Mouse (Mus musculus): ENCODE measurements at regions not wholly inside any gene's neighbourhood (a gene's known extent, or its start where the extent isn't known, plus 50 kb on each side); places are given as distances from the start of the nearest gene placed in this dataset.

GRCm38 (mm10) chr8:78000303-78000702 is 212.8 kb upstream of the Ttc29 start:
- Histone ChIP-seq H3K9me3 (no peaks in the 10 kb centered on the region), H3K36me3 (no peaks in the 10 kb centered on the region), H3K4me3 (no peak overlapping the region), H3K4me1 (replicated peaks) (peaks cover 12% of the 10 kb centered on the region), H3K27me3 (ENCODE audit: insufficient read depth, poor library complexity, severe bottlenecking) (no peaks in the 10 kb centered on the region), H3K27ac (no peak overlapping the region)
- DNase-seq (ENCODE audit: low spot score) = no peak
- 71% methylated on average over 3 of the region's 3 CpGs for WGBS

DNA sequence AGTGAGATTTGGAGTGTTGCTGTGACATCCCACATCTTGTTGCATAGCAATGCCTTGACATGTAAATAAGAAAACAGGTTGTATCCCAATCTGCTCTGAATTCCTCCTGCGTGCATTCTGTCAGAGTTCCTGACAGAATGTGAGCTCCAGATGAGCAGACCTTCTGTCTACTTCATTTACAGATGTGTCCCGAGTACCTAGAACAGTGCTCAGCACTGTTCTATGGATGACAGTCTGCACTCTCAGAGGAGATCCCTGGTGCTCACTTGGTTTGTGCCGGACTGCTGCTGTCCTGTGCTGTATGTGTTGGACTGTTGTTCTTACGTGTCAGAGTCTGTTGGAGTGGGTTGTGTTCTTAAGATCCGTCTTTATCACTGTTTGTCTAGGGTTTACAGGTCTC is 211.4 kb upstream of the Ttc29 start:
- no peaks in the 10 kb centered on the region for H3K27me3 ChIP-seq (ENCODE audit: insufficient read depth, poor library complexity, severe bottlenecking)
- H3K9me3 ChIP-seq = no peaks in the 10 kb centered on the region
- 50% methylated on average over 5 of the region's 5 CpGs for WGBS
- H3K4me1 ChIP-seq (replicated peaks) = peaks cover 12% of the 10 kb centered on the region
- no peak overlapping the region for H3K4me3 ChIP-seq
- no peak overlapping the region; the same call in 1 of the 2 replicates for H3K27ac ChIP-seq
- no peak for DNase-seq (ENCODE audit: low spot score)
- H3K36me3 ChIP-seq = no peaks in the 10 kb centered on the region

GRCm38 (mm10) chr8:78002071-78002470 is 211.0 kb upstream of the Ttc29 start:
- H3K27ac ChIP-seq = no peak overlapping the region
- H3K27me3 ChIP-seq (ENCODE audit: insufficient read depth, poor library complexity, severe bottlenecking) = no peaks in the 10 kb centered on the region
- DNase-seq (ENCODE audit: low spot score) = no peak
- no peak overlapping the region for H3K4me3 ChIP-seq
- peaks cover 12% of the 10 kb centered on the region for H3K4me1 ChIP-seq (replicated peaks)
- no peaks in the 10 kb centered on the region for H3K36me3 ChIP-seq
- 28% methylated on average over 3 of the region's 3 CpGs for WGBS
- no peaks in the 10 kb centered on the region for H3K9me3 ChIP-seq

GRCm38 (mm10) chr8:78003888-78004543 is 209.1 kb upstream of the Ttc29 start:
- DNase-seq (ENCODE audit: low spot score) = peak; percentile 60
- no peak overlapping the region for H3K27ac ChIP-seq
- 18% methylated on average over 10 of the region's 10 CpGs for WGBS

GRCm38 (mm10) chr8:78004891-78005290 is 208.2 kb upstream of the Ttc29 start:
- no peaks in the 10 kb centered on the region for H3K9me3 ChIP-seq
- H3K4me1 ChIP-seq (replicated peaks) = peaks cover 12% of the 10 kb centered on the region
- H3K4me3 ChIP-seq = no peak overlapping the region
- no peak overlapping the region for H3K27ac ChIP-seq
- no peaks in the 10 kb centered on the region for H3K36me3 ChIP-seq
- H3K27me3 ChIP-seq (ENCODE audit: insufficient read depth, poor library complexity, severe bottlenecking) = no peaks in the 10 kb centered on the region
- WGBS = 86% methylated on average over 12 of the region's 12 CpGs
- DNase-seq (ENCODE audit: low spot score) = no peak

More at GRCm38 (mm10) chr8:78003888-78004543, 209.1 kb upstream of the Ttc29 start:
- H3K27me3 ChIP-seq (ENCODE audit: insufficient read depth, poor library complexity, severe bottlenecking) = no peaks in the 10 kb centered on the region
- peaks cover 12% of the 10 kb centered on the region for H3K4me1 ChIP-seq (replicated peaks)
- H3K9me3 ChIP-seq = no peaks in the 10 kb centered on the region
- H3K36me3 ChIP-seq = no peaks in the 10 kb centered on the region
- H3K4me3 ChIP-seq = no peak overlapping the region

GRCm38 (mm10) chr8:78013101-78013500 is 200.0 kb upstream of the Ttc29 start:
- no peaks in the 10 kb centered on the region for H3K36me3 ChIP-seq
- H3K27me3 ChIP-seq (ENCODE audit: insufficient read depth, poor library complexity, severe bottlenecking) = no peaks in the 10 kb centered on the region
- H3K27ac ChIP-seq = no peak overlapping the region
- no peaks in the 10 kb centered on the region for H3K4me1 ChIP-seq (replicated peaks)
- DNase-seq (ENCODE audit: low spot score) = no peak
- peaks cover 5% of the 10 kb centered on the region; the same call in 1 of the 2 replicates for H3K9me3 ChIP-seq
- no peak overlapping the region for H3K4me3 ChIP-seq

- peaks cover 6% of the 10 kb centered on the region; the same call in 1 of the 2 replicates for H3K4me1 ChIP-seq (replicated peaks)
- no peaks in the 10 kb centered on the region for H3K27me3 ChIP-seq (ENCODE audit: insufficient read depth, poor library complexity, severe bottlenecking)
- no peak overlapping the region for H3K4me3 ChIP-seq
- H3K9me3 ChIP-seq = peaks cover 4% of the 10 kb centered on the region; the same call in 1 of the 2 replicates
- H3K36me3 ChIP-seq = no peaks in the 10 kb centered on the region
- no peak overlapping the region for H3K27ac ChIP-seq
- WGBS = 83% methylated on average over 4 of the region's 4 CpGs
- no peak for DNase-seq (ENCODE audit: low spot score)
Measured at GRCm38 (mm10) chr8:78018430-78019180, 194.5 kb upstream of the Ttc29 start.

GRCm38 (mm10) chr8:78021473-78021872 is 191.6 kb upstream of the Ttc29 start:
- H3K27ac ChIP-seq = no peak overlapping the region
- H3K4me1 ChIP-seq (replicated peaks) = peaks cover 6% of the 10 kb centered on the region; the same call in 1 of the 2 replicates
- no peak overlapping the region for H3K4me3 ChIP-seq
- no peaks in the 10 kb centered on the region for H3K9me3 ChIP-seq
- WGBS = 74% methylated on average over 2 of the region's 2 CpGs
- H3K36me3 ChIP-seq = no peaks in the 10 kb centered on the region
- no peak for DNase-seq (ENCODE audit: low spot score)
- H3K27me3 ChIP-seq (ENCODE audit: insufficient read depth, poor library complexity, severe bottlenecking) = no peaks in the 10 kb centered on the region

- Histone ChIP-seq H3K4me3 (no peak overlapping the region), H3K27ac (no peak overlapping the region), H3K36me3 (no peaks in the 10 kb centered on the region), H3K4me1 (replicated peaks) (peaks cover 6% of the 10 kb centered on the region; the same call in 1 of the 2 replicates), H3K27me3 (ENCODE audit: insufficient read depth, poor library complexity, severe bottlenecking) (no peaks in the 10 kb centered on the region), H3K9me3 (no peaks in the 10 kb centered on the region)
- DNase-seq (ENCODE audit: low spot score) = no peak
- 64% methylated on average over 5 of the region's 5 CpGs for WGBS
Measured at GRCm38 (mm10) chr8:78022986-78023385, 190.1 kb upstream of the Ttc29 start.

DNA sequence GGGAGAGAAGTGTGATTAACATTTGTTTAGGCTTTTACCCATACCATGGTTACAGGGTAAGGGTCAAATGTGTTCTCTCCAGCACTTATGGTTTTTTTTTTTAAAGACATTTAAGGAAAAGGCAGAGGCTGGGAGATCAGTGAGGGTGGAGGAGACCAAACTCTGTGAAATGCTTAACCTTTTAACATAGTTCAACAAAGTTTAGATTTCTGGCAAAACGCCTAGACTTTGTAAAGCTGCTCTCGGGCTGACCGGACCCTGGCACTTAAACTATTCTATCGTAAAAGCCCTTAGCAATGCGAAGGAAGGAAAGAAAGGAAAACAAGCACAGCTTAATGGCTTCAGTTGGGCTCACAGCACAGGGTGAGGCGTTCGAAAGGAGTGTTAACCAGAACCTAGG is 189.6 kb upstream of the Ttc29 start:
- no peak overlapping the region for H3K27ac ChIP-seq

DNA sequence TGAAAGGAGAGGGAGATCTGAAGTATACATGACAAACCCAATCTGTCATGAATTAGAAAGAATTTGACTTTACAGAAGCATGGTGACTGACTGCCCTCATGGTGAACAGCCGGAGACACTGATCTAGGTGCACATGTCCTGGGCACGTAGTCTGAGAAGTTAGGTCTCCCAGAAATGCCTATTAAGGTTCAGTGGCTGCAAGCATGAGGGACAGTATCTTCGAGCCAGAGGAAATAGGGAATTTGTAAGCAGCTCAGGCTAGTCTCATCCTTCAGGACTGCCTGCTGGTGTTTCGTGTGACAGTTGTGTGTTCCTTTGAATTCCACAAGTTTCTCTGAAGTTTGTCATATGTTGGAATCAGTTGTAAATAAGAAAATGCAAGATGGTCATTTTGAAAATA is 189.2 kb upstream of the Ttc29 start:
- 90% methylated on average over 4 of the region's 4 CpGs for WGBS
- H3K4me3 ChIP-seq = no peak overlapping the region
- H3K36me3 ChIP-seq = no peaks in the 10 kb centered on the region
- peaks cover 6% of the 10 kb centered on the region; the same call in 1 of the 2 replicates for H3K4me1 ChIP-seq (replicated peaks)
- H3K27me3 ChIP-seq (ENCODE audit: insufficient read depth, poor library complexity, severe bottlenecking) = no peaks in the 10 kb centered on the region
- H3K27ac ChIP-seq = no peak overlapping the region
- DNase-seq (ENCODE audit: low spot score) = no peak
- no peaks in the 10 kb centered on the region for H3K9me3 ChIP-seq

More for the DNA sequence above, 189.6 kb upstream of the Ttc29 start:
- H3K4me3 ChIP-seq = no peak overlapping the region
- WGBS = 63% methylated on average over 7 of the region's 7 CpGs
- H3K36me3 ChIP-seq = no peaks in the 10 kb centered on the region
- H3K27me3 ChIP-seq (ENCODE audit: insufficient read depth, poor library complexity, severe bottlenecking) = no peaks in the 10 kb centered on the region
- H3K4me1 ChIP-seq (replicated peaks) = peaks cover 6% of the 10 kb centered on the region; the same call in 1 of the 2 replicates
- no peak for DNase-seq (ENCODE audit: low spot score)
- H3K9me3 ChIP-seq = no peaks in the 10 kb centered on the region

GRCm38 (mm10) chr8:78024964-78025363 is 188.1 kb upstream of the Ttc29 start:
- WGBS = 91% methylated on average over 5 of the region's 5 CpGs
- H3K36me3 ChIP-seq = no peaks in the 10 kb centered on the region
- no peak overlapping the region for H3K27ac ChIP-seq
- H3K4me3 ChIP-seq = no peak overlapping the region
- peaks cover 6% of the 10 kb centered on the region; the same call in 1 of the 2 replicates for H3K4me1 ChIP-seq (replicated peaks)
- no peaks in the 10 kb centered on the region for H3K9me3 ChIP-seq
- H3K27me3 ChIP-seq (ENCODE audit: insufficient read depth, poor library complexity, severe bottlenecking) = no peaks in the 10 kb centered on the region
- no peak for DNase-seq (ENCODE audit: low spot score)

GRCm38 (mm10) chr8:78027371-78027770 is 185.7 kb upstream of the Ttc29 start:
- Histone ChIP-seq H3K9me3 (no peaks in the 10 kb centered on the region), H3K27me3 (ENCODE audit: insufficient read depth, poor library complexity, severe bottlenecking) (no peaks in the 10 kb centered on the region), H3K4me3 (no peak overlapping the region), H3K27ac (no peak overlapping the region), H3K36me3 (no peaks in the 10 kb centered on the region), H3K4me1 (replicated peaks) (peaks cover 6% of the 10 kb centered on the region; the same call in 1 of the 2 replicates)
- WGBS = 86% methylated on average over 2 of the region's 2 CpGs
- no peak for DNase-seq (ENCODE audit: low spot score)

Measured in hindbrain, embryonic 10.5 days (tissue).